Mouse (Mus musculus) C2C12 (cell line): Measurements from ENCODE around the gene Ttll1. TPM values are rescaled to one million over a fixed set of nuclear protein-coding genes. Genes with fewer than 3 reads are reported as not detected.

Experiments used
- H3K27me3 ChIP-seq: one replicate; pipeline ENCODE4 v1.6.1; 2011; ENCODE audit not compliant: control insufficient read depth, insufficient read depth, insufficient read length
- H3K36me3 ChIP-seq: one replicate; pipeline ENCODE4 v1.6.1; 2011; ENCODE audit not compliant: control insufficient read depth, insufficient read depth
- H3K4me3 ChIP-seq: one replicate; pipeline ENCODE4 v1.5.1; 2011; ENCODE audit warnings: mild to moderate bottlenecking, control low read depth; ENCODE audit not compliant: poor library complexity, insufficient read depth, severe bottlenecking
- H3K79me2 ChIP-seq: one replicate; pipeline ENCODE4 v1.6.1; 2011; ENCODE audit not compliant: control insufficient read depth, insufficient read depth
- H3K79me3 ChIP-seq: one replicate; pipeline ENCODE4 v1.6.1; 2011; ENCODE audit warnings: low read depth, control low read depth
- H3ac ChIP-seq: one replicate; pipeline ENCODE3; 2011; ENCODE audit warnings: low read depth; ENCODE audit not compliant: control insufficient read depth, insufficient read length
- CEBPB ChIP-seq: IDR thresholded peaks from one replicate; pipeline ENCODE4 v1.6.1; 2011; ENCODE audit warnings: low read depth, mild to moderate bottlenecking, control low read depth, moderate library complexity
- CTCF ChIP-seq: IDR thresholded peaks from one replicate; pipeline ENCODE4 v1.5.1; 2011; ENCODE audit not compliant: control insufficient read depth, insufficient read depth, insufficient read length
- FOSL1 ChIP-seq: IDR thresholded peaks from one replicate; pipeline ENCODE4 v1.8.0; 2011; ENCODE audit warnings: mild to moderate bottlenecking, low read length; ENCODE audit not compliant: poor library complexity, insufficient read depth, severe bottlenecking
- MAX ChIP-seq: IDR thresholded peaks from one replicate; pipeline ENCODE4 v1.6.1; 2011; ENCODE audit warnings: mild to moderate bottlenecking, control low read depth
- MYOD1 ChIP-seq: IDR thresholded peaks from one replicate; pipeline ENCODE4 v1.6.1; 2011; ENCODE audit warnings: low read depth; ENCODE audit not compliant: control insufficient read depth, insufficient read length
- MYOG ChIP-seq: IDR thresholded peaks from one replicate; pipeline ENCODE4 v1.6.1; 2011; ENCODE audit not compliant: control insufficient read depth, insufficient read length; ENCODE audit errors: extremely low read depth
- USF1 ChIP-seq: IDR thresholded peaks from one replicate; pipeline ENCODE4 v1.6.1; 2011; ENCODE audit warnings: low read depth, mild to moderate bottlenecking, control low read depth, moderate library complexity
- polyA plus RNA-seq: library from polyadenylated mRNA; unstranded; fragments of >200 nt; fragmentation: generic; extraction: Trizol; gene quantifications from one replicate; pipeline ENCODE4 v1.2.1, GENCODE M21; 2012; ENCODE audit warnings: missing spikeins

Gene Ttll1
- polyA plus RNA-seq, 1 experiment = 28.5 TPM

DNA sequence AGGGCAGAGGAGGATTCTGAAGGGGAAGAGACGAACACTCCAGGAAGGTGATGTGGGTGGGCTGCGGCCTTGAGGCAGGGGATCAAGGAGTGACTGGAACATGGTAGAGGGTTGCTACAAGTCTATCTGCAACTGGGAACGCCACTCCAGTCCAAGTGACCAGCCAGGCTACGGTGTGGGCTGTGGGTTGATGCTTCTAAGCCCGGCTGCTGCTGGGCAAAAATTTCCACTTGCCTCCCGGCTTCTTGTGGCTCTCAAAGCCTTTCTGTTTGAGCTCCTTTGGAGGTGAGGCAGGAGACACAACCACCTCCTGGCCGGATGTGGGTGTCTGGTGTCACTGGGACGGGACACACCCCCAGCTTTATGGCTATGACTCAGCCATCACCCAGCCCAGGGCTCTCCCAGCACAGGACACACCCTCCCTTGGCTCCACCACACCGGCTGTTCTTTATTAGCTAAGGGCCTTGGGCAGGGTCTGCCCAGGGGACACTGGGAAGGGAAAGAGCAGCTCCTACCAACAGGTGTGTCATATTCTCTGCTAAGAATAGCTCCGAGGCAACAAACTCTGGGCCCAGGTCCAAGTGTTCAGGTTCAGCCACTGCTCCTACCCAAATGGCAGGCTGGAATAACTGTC is 36.7 kb downstream of the Ttll1 start:
- no peaks in the 10 kb centered on the region for H3K27me3 ChIP-seq
- TF ChIP-seq CEBPB (no peak), CTCF (no peak), FOSL1 (peak; percentile 86), MAX (peak; percentile 62), MYOD1 (peak; percentile 83), USF1 (no peak)
- H3K79me2 ChIP-seq = no peaks in the 10 kb centered on the region
- peak overlapping the region; percentile 41 for H3ac ChIP-seq
- H3K4me3 ChIP-seq = no peak overlapping the region
- no peaks in the 10 kb centered on the region for H3K79me3 ChIP-seq
- H3K36me3 ChIP-seq = no peaks in the 10 kb centered on the region

DNA sequence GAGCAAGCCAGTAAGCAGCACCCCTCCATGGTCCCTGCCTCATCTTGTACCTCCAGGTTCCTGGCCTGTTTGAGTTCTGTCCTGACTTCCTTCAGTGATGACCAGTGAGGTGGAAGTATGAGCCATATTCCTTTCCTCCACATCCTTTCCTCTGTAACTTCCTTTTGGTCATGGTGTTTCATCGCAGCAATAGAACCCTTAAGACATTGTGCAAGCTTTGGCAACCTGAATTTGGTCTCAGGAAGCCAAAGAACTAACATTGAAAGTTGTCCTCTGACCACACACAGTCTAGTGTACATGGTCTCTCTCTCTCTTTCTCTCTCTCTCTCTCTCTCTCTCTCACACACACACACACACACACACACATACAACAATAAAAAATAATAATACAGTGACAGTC is 37.4 kb downstream of the Ttll1 start:
- no peak overlapping the region for H3K4me3 ChIP-seq
- H3K79me2 ChIP-seq = no peaks in the 10 kb centered on the region
- no peaks in the 10 kb centered on the region for H3K36me3 ChIP-seq
- TF ChIP-seq MYOD1 (no peak), MYOG (no peak), FOSL1 (no peak), CEBPB (peak; percentile 64)
- H3K27me3 ChIP-seq = no peaks in the 10 kb centered on the region
- H3ac ChIP-seq = no peak overlapping the region
- no peaks in the 10 kb centered on the region for H3K79me3 ChIP-seq

DNA sequence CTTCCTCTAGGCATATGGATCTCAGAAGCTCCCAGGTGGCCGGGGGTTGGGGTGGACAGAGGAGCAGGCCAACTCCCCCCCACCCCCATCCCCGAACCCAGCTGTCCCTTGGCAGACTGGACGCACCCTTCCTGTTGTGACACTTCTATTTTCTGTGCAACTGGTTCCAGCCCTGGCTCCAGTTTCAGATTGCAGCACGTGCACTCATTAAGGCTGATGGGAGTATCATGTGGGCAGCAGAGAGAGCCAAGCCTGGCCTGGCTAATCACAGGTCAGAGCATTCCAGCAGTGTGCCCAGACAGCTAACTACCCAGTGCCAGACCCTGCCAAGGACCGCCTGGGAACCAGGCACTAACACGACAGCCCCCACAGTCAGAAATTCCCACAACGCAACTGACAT is 39.2 kb downstream of the Ttll1 start:
- H3K79me3 ChIP-seq = no peaks in the 10 kb centered on the region
- no peak overlapping the region for H3K4me3 ChIP-seq
- H3K27me3 ChIP-seq = no peaks in the 10 kb centered on the region
- TF ChIP-seq MYOG (no peak), FOSL1 (no peak), MAX (peak; percentile 94), CEBPB (peak; percentile 33), MYOD1 (peak; percentile 51), USF1 (peak; percentile 86)
- no peaks in the 10 kb centered on the region for H3K36me3 ChIP-seq
- no peaks in the 10 kb centered on the region for H3K79me2 ChIP-seq
- H3ac ChIP-seq = no peak overlapping the region

DNA sequence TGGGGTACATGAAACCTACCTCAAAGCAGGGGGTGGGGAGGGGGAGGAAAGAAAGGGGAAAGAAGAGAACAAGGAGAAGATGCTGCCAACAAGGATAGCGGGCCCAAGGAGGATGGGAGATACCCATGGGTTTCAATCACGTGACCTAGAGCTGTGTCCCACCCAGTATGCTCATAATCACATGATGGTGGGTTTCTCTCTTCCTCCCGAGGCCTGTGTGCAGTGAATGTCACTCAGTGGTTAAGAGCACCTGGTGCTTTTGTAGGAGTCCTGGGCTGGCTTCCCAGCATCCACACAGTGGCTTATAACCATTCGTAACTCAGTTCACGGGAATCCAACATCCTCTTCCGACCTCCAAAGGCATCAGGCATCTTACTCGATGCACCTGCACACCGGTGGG is 40.2 kb downstream of the Ttll1 start:
- H3K36me3 ChIP-seq = no peaks in the 10 kb centered on the region
- no peaks in the 10 kb centered on the region for H3K79me2 ChIP-seq
- no peaks in the 10 kb centered on the region for H3K79me3 ChIP-seq
- H3K27me3 ChIP-seq = no peaks in the 10 kb centered on the region
- no peak overlapping the region for H3ac ChIP-seq
- no peak overlapping the region for H3K4me3 ChIP-seq
- TF ChIP-seq FOSL1 (no peak), CTCF (no peak), MAX (no peak), USF1 (peak; percentile 77), CEBPB (no peak), MYOD1 (peak; percentile 41)

DNA sequence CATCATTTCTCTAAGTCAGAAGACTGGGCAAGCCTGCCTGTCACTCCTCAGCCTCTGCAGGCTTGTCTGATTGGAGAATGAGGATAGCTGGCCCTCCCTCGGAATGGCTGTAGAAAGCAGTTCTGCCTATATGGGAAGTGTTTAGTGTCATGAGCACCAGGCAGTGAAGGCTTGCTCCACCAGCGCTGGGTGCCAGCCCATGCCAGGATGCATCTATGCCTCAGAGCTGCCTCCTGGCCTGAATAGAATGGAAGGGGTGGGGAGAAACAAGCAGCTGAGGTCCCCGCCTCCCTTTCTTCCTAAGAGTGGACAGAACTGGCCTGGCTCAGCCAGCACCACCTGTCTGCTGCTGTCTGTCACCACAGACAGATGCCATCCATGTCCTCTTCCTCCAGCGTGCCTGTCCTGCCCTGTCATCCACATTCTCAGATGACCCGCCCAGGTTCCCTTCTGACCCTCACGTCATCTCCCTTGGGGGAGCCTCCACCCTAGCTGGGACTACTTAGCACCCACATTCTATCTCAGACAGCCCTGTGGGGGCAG is 41.3 kb downstream of the Ttll1 start:
- Histone ChIP-seq H3K4me3 (no peak overlapping the region), H3K36me3 (no peaks in the 10 kb centered on the region), H3K79me2 (no peaks in the 10 kb centered on the region), H3ac (no peak overlapping the region), H3K27me3 (no peaks in the 10 kb centered on the region), H3K79me3 (no peaks in the 10 kb centered on the region)
- TF ChIP-seq MAX (peak; percentile 72), FOSL1 (no peak), MYOD1 (peak; percentile 100)

DNA sequence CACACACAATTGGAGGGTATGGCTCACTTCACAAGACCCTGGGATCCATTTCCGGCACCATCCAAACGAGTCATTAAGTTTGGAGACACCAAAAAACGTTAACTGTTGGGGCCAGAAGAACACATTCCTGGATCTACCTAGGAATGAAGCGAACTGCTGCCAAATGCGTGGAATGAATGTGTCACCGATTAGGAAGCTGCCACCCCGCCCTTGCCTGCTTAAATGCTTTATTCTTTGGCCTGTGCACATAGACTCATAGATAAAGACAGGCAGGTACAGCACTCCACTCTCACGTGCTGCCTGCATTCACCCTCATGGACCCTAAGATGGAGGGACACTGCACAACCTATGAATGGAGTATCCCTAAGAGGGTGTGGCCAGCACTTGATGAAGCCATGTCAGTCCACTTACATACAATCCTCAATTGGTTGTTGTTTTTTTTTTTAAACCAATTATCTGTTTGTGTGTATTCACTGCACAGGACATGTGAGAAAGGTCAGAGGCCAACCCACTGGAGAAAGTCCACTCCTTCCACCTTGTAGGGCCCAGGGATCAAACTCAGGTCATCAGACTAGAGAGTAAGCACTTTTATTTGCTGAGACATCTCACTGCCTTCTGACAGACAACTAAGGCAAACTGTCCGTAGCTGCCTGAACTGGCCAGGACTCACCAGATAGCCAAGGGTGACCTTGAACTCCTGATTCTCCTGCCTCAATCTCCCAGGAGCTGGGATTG is 43.3 kb downstream of the Ttll1 start:
- Histone ChIP-seq H3K4me3 (no peak overlapping the region), H3ac (no peak overlapping the region), H3K79me3 (peaks cover 17% of the 10 kb centered on the region), H3K27me3 (no peaks in the 10 kb centered on the region), H3K36me3 (no peaks in the 10 kb centered on the region), H3K79me2 (peaks cover 19% of the 10 kb centered on the region)
- TF ChIP-seq MYOD1 = no peak
- TF ChIP-seq CTCF = no peak
- no peak for TF ChIP-seq CEBPB
- TF ChIP-seq MAX = no peak
- no peak for TF ChIP-seq FOSL1
- no peak for TF ChIP-seq MYOG
- no peak for TF ChIP-seq USF1
